Mouse (Mus musculus) intestine, postnatal 0 days (tissue): ENCODE data around the gene Sumo3. TPM values are rescaled to one million over a fixed set of nuclear protein-coding genes. Genes with fewer than 3 reads are reported as not detected.

Source experiments
- ATAC-seq: fragments of 200-750 bp; cut with Nextera tagmentation; 2 replicates; pipeline ENCODE4 v1.8.0; 2017; ENCODE audit warnings: mild to moderate bottlenecking, moderate TSS enrichment, moderate library complexity
- H3K27ac ChIP-seq: fragments of 300-500 bp; sonication (generic); 2 replicates; pipeline ENCODE4 v1.5.1; 2014; ENCODE audit warnings: mild to moderate bottlenecking, low read depth, low read length, moderate library complexity
- H3K27me3 ChIP-seq: fragments of 300-500 bp; sonication (generic); replicated peaks from 2 replicates; pipeline ENCODE4 v1.6.1; 2014; ENCODE audit warnings: low read length, mixed read lengths; ENCODE audit not compliant: control insufficient read depth, insufficient read depth
- H3K36me3 ChIP-seq: fragments of 300-500 bp; sonication (generic); 2 replicates; pipeline ENCODE4 v1.6.1; 2014; ENCODE audit warnings: mild to moderate bottlenecking, moderate library complexity; ENCODE audit not compliant: control insufficient read depth, insufficient read depth
- H3K4me1 ChIP-seq: fragments of 300-500 bp; sonication (generic); replicated peaks from 2 replicates; pipeline ENCODE4 v1.6.1; 2014; ENCODE audit warnings: antibody characterized with exemption, low read length, mixed read lengths; ENCODE audit not compliant: control insufficient read depth, insufficient read depth
- H3K4me2 ChIP-seq: fragments of 300-500 bp; sonication (generic); replicated peaks from 2 replicates; pipeline ENCODE4 v1.6.1; 2014; ENCODE audit warnings: low read depth, mild to moderate bottlenecking, moderate library complexity
- H3K4me3 ChIP-seq: fragments of 300-500 bp; sonication (generic); 2 replicates; pipeline ENCODE4 v1.5.1; 2014; ENCODE audit warnings: low read depth, low read length
- H3K9ac ChIP-seq: fragments of 300-500 bp; sonication (generic); 2 replicates; pipeline ENCODE4 v1.6.1; 2014; ENCODE audit warnings: mild to moderate bottlenecking, low read depth, low read length
- H3K9me3 ChIP-seq: fragments of 300-500 bp; sonication (generic); 2 replicates; pipeline ENCODE4 v1.6.1; 2016; ENCODE audit warnings: mixed run types; ENCODE audit not compliant: control insufficient read depth
- CTCF ChIP-seq: sonication (generic); IDR thresholded peaks from 2 replicates; pipeline ENCODE4 v1.5.1; 2016; ENCODE audit warnings: low read depth, mild to moderate bottlenecking, control low read depth, antibody characterized with exemption, moderate library complexity
- WGBS: fragments of 180-500 bp; shearing (Covaris S2); extraction: QIAGEN DNeasy Blood & Tissue Kit; methylation state at CpG from one replicate; pipeline ENCODE4 v1.1.7; 2014; 5-methylcytosine and 5-hydroxymethylcytosine counted together
- microRNA counts: library from miRNA; unstranded; fragments of <30 nt; microRNA quantifications from one replicate; lab custom pipeline; 2016
- microRNA-seq: library from miRNA; unstranded; fragments of <30 nt; microRNA quantifications from one replicate; pipeline ENCODE4, GENCODE M21; 2016
- polyA plus RNA-seq: library from polyadenylated mRNA; unstranded; fragments of >200 nt; fragmentation: Nextera tagmentation; extraction: Ambion mirVana; gene quantifications from 2 replicates; pipeline ENCODE4 v1.2.1, GENCODE M21; 2015

Sumo3 gene
- polyA plus RNA-seq, 1 experiment from 2014 or later = 256 TPM

DNA sequence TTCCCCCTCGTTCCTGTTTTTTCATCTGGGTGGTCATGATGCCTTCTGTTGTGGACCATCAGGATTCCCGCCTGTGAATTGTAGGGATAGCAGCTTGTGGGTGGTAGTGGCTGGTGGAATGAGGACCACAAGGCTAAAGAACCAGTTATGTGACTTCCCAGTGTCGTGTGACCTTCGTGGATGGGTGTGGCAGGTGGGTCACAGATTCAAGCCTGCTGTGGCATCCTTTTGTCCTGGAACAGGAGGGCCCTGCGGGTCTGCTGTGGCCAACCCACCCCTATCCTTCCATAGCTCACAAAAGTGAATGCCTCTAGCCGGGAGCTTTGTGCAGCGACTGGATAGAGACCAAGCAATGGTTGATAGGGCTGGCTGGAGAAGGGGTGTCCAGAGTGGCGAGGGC lies 42.0 kb downstream of the Sumo3 start:
- Histone ChIP-seq H3K9ac (no peak overlapping the region), H3K36me3 (peaks cover 41% of the 10 kb centered on the region), H3K4me1 (no peaks in the 10 kb centered on the region), H3K4me3 (no peak overlapping the region), H3K27ac (no peak overlapping the region), H3K27me3 (no peaks in the 10 kb centered on the region), H3K4me2 (no peak overlapping the region), H3K9me3 (no peaks in the 10 kb centered on the region)
- TF ChIP-seq CTCF = no peak
- 76% methylated on average over 8 of the region's 8 CpGs for WGBS
- ATAC-seq = no peak

DNA sequence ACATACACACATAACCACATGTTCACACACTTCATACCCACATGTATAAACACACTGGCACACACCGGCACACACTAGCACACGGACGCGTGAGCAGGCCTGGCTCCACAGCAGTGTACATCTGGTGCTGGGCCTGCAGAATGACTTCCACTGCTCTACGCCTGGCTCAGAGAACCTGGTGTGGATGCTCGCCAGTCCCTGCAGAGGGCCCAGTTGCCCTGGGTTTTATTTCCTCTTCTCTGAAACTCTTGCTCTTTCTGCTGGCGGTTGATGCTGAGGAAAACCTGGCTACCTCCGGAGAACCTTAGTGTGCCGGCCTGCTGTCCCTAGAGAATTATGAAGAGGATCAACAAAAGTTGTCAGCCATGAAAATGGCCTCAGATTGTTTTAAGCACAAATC lies 46.1 kb downstream of the Sumo3 start:
- 87% methylated on average over 9 of the region's 9 CpGs for WGBS
- H3K27me3 ChIP-seq = no peaks in the 10 kb centered on the region

DNA sequence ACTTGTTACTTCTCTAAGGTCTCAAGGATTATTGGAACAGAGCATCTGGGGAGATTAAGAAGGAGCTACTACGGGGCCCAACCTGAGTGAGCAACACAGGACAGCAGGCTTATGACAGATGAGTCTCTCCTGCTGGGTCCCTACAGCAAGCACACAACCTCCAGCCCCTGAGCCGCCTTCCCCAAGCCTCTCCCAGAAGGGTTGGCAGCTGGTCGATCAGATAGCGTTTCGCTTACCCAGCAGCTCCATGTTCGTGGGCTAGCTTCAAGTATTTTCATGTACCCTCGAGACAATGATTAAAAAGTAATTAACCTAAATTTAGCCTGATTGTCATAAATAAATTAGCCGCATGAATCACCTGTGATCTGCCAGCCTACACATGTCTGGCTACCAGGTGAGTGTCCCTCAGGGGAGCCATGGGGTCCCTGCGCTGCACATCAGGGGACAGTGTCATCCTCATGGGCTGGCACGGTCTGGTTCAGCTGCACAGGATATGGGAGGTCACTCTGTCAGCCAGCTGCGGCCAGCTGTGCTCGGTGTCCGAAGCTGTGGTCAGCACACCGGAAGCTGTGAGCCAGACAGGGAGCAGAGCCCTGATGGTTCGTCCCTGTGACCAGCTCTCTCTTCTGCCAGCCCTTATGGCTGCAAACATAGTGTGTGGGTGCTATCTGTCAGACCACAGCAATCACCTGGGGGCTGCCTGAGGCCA lies 52.5 kb downstream of the Sumo3 start:
- Histone ChIP-seq H3K27me3 (no peaks in the 10 kb centered on the region), H3K4me2 (no peak overlapping the region), H3K9ac (no peak overlapping the region), H3K36me3 (no peaks in the 10 kb centered on the region), H3K4me1 (no peaks in the 10 kb centered on the region), H3K27ac (no peak overlapping the region), H3K9me3 (no peaks in the 10 kb centered on the region), H3K4me3 (no peak overlapping the region)
- TF ChIP-seq CTCF = no peak
- no peak for ATAC-seq
- 51% methylated on average over 15 of the region's 15 CpGs for WGBS

More for the DNA sequence above, 46.1 kb downstream of the Sumo3 start:
- Histone ChIP-seq H3K9ac (no peak overlapping the region), H3K36me3 (0 out of 2 replicates have a peak, but pooled peaks cover under 1% of the 10 kb centered on the region), H3K9me3 (no peaks in the 10 kb centered on the region), H3K4me1 (no peaks in the 10 kb centered on the region), H3K4me3 (no peak overlapping the region), H3K4me2 (no peak overlapping the region), H3K27ac (no peak overlapping the region)
- no peak for TF ChIP-seq CTCF
- ATAC-seq = no peak

DNA sequence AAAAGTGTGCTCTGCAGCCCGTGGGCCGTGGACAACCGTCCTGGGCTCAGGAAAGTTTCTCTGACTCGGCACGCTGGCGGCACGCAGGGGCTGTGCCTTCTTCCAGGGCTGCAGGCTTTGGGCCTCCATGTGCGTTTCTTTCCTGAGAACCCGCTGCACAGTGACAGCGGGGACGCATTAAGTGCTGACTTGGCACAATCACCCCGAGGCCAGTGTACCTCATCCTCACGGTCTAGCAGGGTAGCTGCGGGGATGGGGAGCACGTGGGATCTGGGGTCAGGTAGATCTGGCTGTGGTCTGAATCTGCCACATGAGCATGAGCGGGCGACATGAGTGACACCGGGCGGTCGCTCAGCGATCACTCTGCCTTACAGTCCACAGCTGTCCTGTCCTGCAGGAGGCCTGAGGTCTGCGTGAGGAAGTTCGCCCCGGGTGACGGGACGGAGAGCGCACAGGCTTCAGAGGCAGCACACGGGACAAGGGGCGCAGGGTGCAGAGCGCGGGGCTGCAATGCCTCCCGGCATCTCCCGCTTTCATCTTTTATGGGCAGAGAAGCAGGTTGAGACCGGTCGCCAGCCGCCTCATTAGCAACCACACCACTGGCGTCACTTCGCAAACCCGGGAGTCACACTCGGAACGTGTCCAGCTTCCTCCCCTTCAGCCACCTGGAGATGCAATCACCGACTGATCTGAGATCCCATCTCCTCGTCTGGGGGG lies 58.2 kb downstream of the Sumo3 start:
- no peak overlapping the region for H3K4me2 ChIP-seq
- no peak for ATAC-seq
- no peak overlapping the region for H3K9ac ChIP-seq
- H3K4me3 ChIP-seq = no peak overlapping the region
- WGBS = 42% methylated on average over 43 of the region's 43 CpGs
- H3K27ac ChIP-seq = no peak overlapping the region
- no peaks in the 10 kb centered on the region for H3K36me3 ChIP-seq
- H3K4me1 ChIP-seq = no peaks in the 10 kb centered on the region
- no peaks in the 10 kb centered on the region for H3K9me3 ChIP-seq
- no peaks in the 10 kb centered on the region for H3K27me3 ChIP-seq
- TF ChIP-seq CTCF = no peak

DNA sequence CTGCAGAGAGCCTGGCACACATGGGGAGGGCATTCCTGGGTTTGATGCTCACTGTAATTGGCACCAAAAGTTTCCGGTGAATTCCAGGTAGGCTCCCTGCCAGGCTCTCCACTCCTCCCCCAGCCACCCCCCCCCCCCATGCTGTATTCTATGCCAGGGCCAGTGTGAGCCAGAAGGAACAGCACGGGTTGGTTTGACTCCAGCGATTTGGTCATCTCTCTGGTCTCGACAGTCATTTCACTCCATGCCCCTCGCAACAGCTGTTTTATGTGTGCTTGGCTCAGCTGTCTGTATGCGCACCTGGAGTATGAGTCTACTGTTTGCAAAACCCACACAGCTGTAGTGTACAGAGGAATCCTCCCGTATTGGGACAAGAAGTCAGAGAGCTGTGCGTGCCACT lies 60.4 kb downstream of the Sumo3 start:
- no peaks in the 10 kb centered on the region for H3K9me3 ChIP-seq
- no peak overlapping the region for H3K4me2 ChIP-seq
- H3K27ac ChIP-seq = no peak overlapping the region
- 68% methylated on average over 8 of the region's 8 CpGs for WGBS
- H3K27me3 ChIP-seq = no peaks in the 10 kb centered on the region
- no peak for TF ChIP-seq CTCF
- no peak overlapping the region for H3K9ac ChIP-seq
- ATAC-seq = no peak
- no peaks in the 10 kb centered on the region for H3K36me3 ChIP-seq
- H3K4me1 ChIP-seq = no peaks in the 10 kb centered on the region
- no peak overlapping the region for H3K4me3 ChIP-seq

DNA sequence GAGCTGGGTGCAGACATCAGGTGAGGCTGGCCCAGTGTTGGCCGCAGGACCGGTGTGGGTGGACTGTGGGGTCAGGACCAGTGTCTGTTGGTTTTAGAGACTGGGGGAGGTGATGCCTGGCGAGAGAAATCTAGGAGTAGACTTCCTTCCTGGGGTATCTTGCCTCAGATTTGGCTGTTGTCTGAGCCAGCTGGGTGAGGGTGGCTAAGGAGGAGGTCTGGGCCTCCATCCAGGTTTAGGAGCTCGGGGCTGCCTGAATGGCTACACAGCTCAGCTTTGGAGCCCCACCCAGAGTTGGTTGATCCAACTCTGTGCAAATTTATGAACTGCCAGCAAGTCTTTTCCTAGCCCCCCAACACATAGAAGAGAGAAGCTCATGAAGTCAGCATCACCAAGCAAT lies 61.5 kb downstream of the Sumo3 start:
- WGBS = 79% methylated on average over 4 of the region's 4 CpGs
- no peak for TF ChIP-seq CTCF
- Histone ChIP-seq H3K9ac (no peak overlapping the region), H3K4me2 (no peak overlapping the region), H3K27ac (no peak overlapping the region), H3K9me3 (no peaks in the 10 kb centered on the region), H3K27me3 (no peaks in the 10 kb centered on the region), H3K4me1 (no peaks in the 10 kb centered on the region), H3K4me3 (no peak overlapping the region), H3K36me3 (no peaks in the 10 kb centered on the region)
- no peak for ATAC-seq

MicroRNA genes within 50 kb of the gene (microRNA counts, 519-probe panel; counts per million panel counts)
- microRNA mmu-miR-1930 (lab: Ali Mortazavi, UCI) = not detected

Small RNA genes lying within 50 kb of the gene (microRNA-seq; reads per million reads assigned to microRNA genes)
- 3.8 reads per million, percentile 7 among the genes with 10 or more reads in this experiment for gene Mir1930

Other genes starting within 250 kb of the Sumo3 start
- 1.4 and 1.5 TPM in 2 replicates for gene Adarb1, start 187.8 kb upstream of the Sumo3 start, polyA plus RNA-seq
- gene Fam207a, start 90.3 kb upstream of the Sumo3 start, polyA plus RNA-seq = 37.9 and 38.2 TPM in 2 replicates
- 1.7 and 2.1 TPM in 2 replicates for gene Itgb2, start 75.8 kb upstream of the Sumo3 start, polyA plus RNA-seq
- gene Pttg1ip, start 24.4 kb upstream of the Sumo3 start, polyA plus RNA-seq = 200 and 201 TPM in 2 replicates
- 18.9 TPM in 2 replicates for gene Gm49325, start 100 bp downstream of the Sumo3 start, polyA plus RNA-seq
- 36.4 and 37.8 TPM in 2 replicates for gene Ube2g2, start 16.2 kb downstream of the Sumo3 start, polyA plus RNA-seq
- 0.10 and 0.20 TPM in 2 replicates for gene Tspear, start 80.5 kb downstream of the Sumo3 start, polyA plus RNA-seq
- gene Gm19402, start 84.7 kb downstream of the Sumo3 start, polyA plus RNA-seq = not detected in 2 replicates
- gene Gm9508, start 91.1 kb downstream of the Sumo3 start, polyA plus RNA-seq = not detected in 2 replicates
- not detected in 2 replicates for gene Gm10272, start 100.5 kb downstream of the Sumo3 start, polyA plus RNA-seq
- gene Gm10024, start 105.4 kb downstream of the Sumo3 start, polyA plus RNA-seq = not detected in 2 replicates
- gene Gm10142, start 109.7 kb downstream of the Sumo3 start, polyA plus RNA-seq = not detected in 2 replicates
- not detected in 2 replicates for gene Krtap12-1, start 114.5 kb downstream of the Sumo3 start, polyA plus RNA-seq
- not detected in 2 replicates for gene Gm10100, start 120.4 kb downstream of the Sumo3 start, polyA plus RNA-seq
- gene Gm18596, start 136.5 kb downstream of the Sumo3 start, polyA plus RNA-seq = not detected in 2 replicates
- not detected in 2 replicates for gene Gm9736, start 145.3 kb downstream of the Sumo3 start, polyA plus RNA-seq
- not detected in 2 replicates for gene Gm3233, start 153.6 kb downstream of the Sumo3 start, polyA plus RNA-seq
- not detected in 2 replicates for gene Gm3238, start 165.2 kb downstream of the Sumo3 start, polyA plus RNA-seq
- not detected in 2 replicates for gene Gm7138, start 170.8 kb downstream of the Sumo3 start, polyA plus RNA-seq
- gene Gm3250, start 176.4 kb downstream of the Sumo3 start, polyA plus RNA-seq = not detected in 2 replicates
- gene Gm7137, start 182.1 kb downstream of the Sumo3 start, polyA plus RNA-seq = not detected in 2 replicates
- gene Gm9639, start 189.0 kb downstream of the Sumo3 start, polyA plus RNA-seq = not detected in 2 replicates
- gene Gm19668, start 193.0 kb downstream of the Sumo3 start, polyA plus RNA-seq = not detected in 2 replicates
- gene Gm9507, start 205.7 kb downstream of the Sumo3 start, polyA plus RNA-seq = not detected in 2 replicates
- gene Gm2696, start 208.6 kb downstream of the Sumo3 start, polyA plus RNA-seq = not detected in 2 replicates
- not detected in 2 replicates for gene Krtap10-4, start 221.0 kb downstream of the Sumo3 start, polyA plus RNA-seq
- gene Krtap10-10, start 229.8 kb downstream of the Sumo3 start, polyA plus RNA-seq = not detected in 2 replicates
- gene Gm36176, start 240.7 kb downstream of the Sumo3 start, polyA plus RNA-seq = not detected in 2 replicates
- gene Gm10318, start 246.8 kb downstream of the Sumo3 start, polyA plus RNA-seq = not detected in 2 replicates